Mouse (Mus musculus) heart, adult 2 months (tissue): ENCODE results near the gene Inhbe.

ENCODE experiments used
- CTCF ChIP-seq: fragments of 200-600 bp; IDR thresholded peaks from 2 replicates; pipeline ENCODE4 v1.8.1; 2022; ENCODE audit warnings: antibody characterized with exemption, mild to moderate bottlenecking, moderate library complexity
- EP300 ChIP-seq: fragments of 200-500 bp; IDR thresholded peaks from 2 replicates; pipeline ENCODE4 v1.6.1; 2011; ENCODE audit warnings: low read depth, low read length, control low read depth; ENCODE audit not compliant: insufficient read depth
- POLR2A ChIP-seq: fragments of 200-500 bp; IDR thresholded peaks from 2 replicates; pipeline ENCODE4 v1.6.1; 2011; ENCODE audit warnings: mild to moderate bottlenecking, low read depth, low read length, control low read depth; ENCODE audit not compliant: insufficient read depth

DNA sequence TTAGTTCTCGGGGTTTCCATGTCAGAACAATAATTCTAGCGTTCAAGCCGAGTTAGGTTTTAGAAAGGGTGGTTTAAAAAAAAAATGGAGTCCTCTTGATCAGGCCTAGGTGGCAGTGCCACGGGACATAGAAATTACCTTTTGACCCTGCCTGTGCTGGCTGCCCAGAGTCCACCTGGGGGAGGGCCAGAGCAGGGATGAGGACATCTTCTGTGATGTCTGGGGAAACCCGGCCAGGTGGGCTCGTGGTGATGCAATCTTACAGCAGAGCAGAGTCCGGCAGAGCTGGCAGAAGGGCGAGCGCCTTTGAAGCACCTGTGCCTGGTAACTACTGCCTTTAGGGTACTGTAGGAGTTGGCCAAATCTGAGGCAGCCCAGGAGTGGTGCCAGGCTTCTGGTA is 2.0 kb downstream of the Inhbe start:
- no peak for TF ChIP-seq CTCF
- no peak for TF ChIP-seq EP300
- no peak for TF ChIP-seq POLR2A
